Mouse (Mus musculus) neural tube, embryonic 14.5 days (tissue): ENCODE data around the gene Dock9. TPM values are rescaled to one million over a fixed set of nuclear protein-coding genes. Genes with fewer than 3 reads are reported as not detected.

Experiments
- ATAC-seq: fragments of 200-750 bp; cut with Nextera tagmentation; 2 replicates; pipeline ENCODE4 v1.8.0; 2017; ENCODE audit warnings: low read depth, mild to moderate bottlenecking, moderate TSS enrichment, moderate library complexity
- H3K27ac ChIP-seq: fragments of 300-500 bp; sonication (generic); 2 replicates; pipeline ENCODE4 v1.5.1; 2014; ENCODE audit warnings: low read depth, mild to moderate bottlenecking, control low read depth, low read length, moderate library complexity, mixed read lengths
- H3K27me3 ChIP-seq: fragments of 300-500 bp; sonication (generic); 2 replicates; pipeline ENCODE4 v1.6.1; 2014; ENCODE audit warnings: low read length; ENCODE audit not compliant: control insufficient read depth, insufficient read depth
- H3K36me3 ChIP-seq: fragments of 300-500 bp; sonication (generic); 2 replicates; pipeline ENCODE4 v1.6.1; 2014; ENCODE audit warnings: low read length, mixed read lengths; ENCODE audit not compliant: control insufficient read depth, insufficient read depth
- H3K4me1 ChIP-seq: fragments of 300-500 bp; sonication (generic); 2 replicates; pipeline ENCODE4 v1.6.1; 2014; ENCODE audit warnings: low read length; ENCODE audit not compliant: control insufficient read depth, insufficient read depth
- H3K4me2 ChIP-seq: fragments of 300-500 bp; sonication (generic); 2 replicates; pipeline ENCODE4 v1.6.1; 2014; ENCODE audit warnings: mild to moderate bottlenecking, low read depth, low read length, control low read depth
- H3K4me3 ChIP-seq: fragments of 300-500 bp; sonication (generic); 2 replicates; pipeline ENCODE4 v1.5.1; 2014; ENCODE audit warnings: low read depth, low read length, control low read depth, mixed read lengths
- H3K9ac ChIP-seq: fragments of 300-500 bp; sonication (generic); replicated peaks from 2 replicates; pipeline ENCODE4 v1.6.1; 2014; ENCODE audit warnings: low read depth, mild to moderate bottlenecking, control low read depth, low read length, mixed read lengths
- H3K9me3 ChIP-seq: fragments of 300-500 bp; sonication (generic); 2 replicates; pipeline ENCODE4 v1.6.1; 2016; ENCODE audit warnings: low read length; ENCODE audit not compliant: control insufficient read depth
- WGBS: fragments of 180-500 bp; shearing (Covaris S2); extraction: QIAGEN DNeasy Blood & Tissue Kit; methylation state at CpG from one replicate; pipeline ENCODE4 v1.1.7; 2014; 5-methylcytosine and 5-hydroxymethylcytosine counted together
- polyA plus RNA-seq: library from polyadenylated mRNA; unstranded; fragments of >200 nt; fragmentation: Nextera tagmentation; extraction: Ambion mirVana; gene quantifications from 2 replicates; pipeline ENCODE4 v1.2.1, GENCODE M21; 2014

Gene Dock9
- polyA plus RNA-seq, 1 experiment from 2014 or later: 13.2 TPM

DNA sequence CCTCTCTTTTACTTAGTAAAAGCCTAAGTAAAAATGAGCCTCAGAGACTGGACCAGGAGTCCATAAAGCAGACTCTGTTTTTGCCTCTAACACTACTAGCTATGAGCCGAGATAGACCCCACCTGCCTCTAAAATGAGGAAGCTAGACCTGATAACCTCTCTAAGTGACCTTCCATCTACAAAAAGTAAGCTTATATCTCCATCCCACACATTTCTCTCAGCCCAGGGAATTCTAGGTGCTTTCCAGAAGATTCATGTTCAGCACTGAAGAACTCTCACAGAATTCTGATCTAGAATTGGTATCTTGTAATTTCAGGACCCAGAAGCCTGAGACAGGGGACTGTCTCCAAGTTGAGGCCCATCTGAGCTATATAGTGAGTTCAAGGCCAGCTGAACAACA, 12.2 kb downstream of the Dock9 start:
- Histone ChIP-seq H3K27ac (no peak overlapping the region), H3K27me3 (no peaks in the 10 kb centered on the region), H3K9me3 (no peaks in the 10 kb centered on the region), H3K4me2 (no peak overlapping the region), H3K9ac (no peak overlapping the region), H3K4me1 (no peaks in the 10 kb centered on the region), H3K36me3 (no peaks in the 10 kb centered on the region), H3K4me3 (no peak overlapping the region)
- ATAC-seq: no peak
- WGBS: 91% methylated on average over 1 of the region's 1 CpGs

DNA sequence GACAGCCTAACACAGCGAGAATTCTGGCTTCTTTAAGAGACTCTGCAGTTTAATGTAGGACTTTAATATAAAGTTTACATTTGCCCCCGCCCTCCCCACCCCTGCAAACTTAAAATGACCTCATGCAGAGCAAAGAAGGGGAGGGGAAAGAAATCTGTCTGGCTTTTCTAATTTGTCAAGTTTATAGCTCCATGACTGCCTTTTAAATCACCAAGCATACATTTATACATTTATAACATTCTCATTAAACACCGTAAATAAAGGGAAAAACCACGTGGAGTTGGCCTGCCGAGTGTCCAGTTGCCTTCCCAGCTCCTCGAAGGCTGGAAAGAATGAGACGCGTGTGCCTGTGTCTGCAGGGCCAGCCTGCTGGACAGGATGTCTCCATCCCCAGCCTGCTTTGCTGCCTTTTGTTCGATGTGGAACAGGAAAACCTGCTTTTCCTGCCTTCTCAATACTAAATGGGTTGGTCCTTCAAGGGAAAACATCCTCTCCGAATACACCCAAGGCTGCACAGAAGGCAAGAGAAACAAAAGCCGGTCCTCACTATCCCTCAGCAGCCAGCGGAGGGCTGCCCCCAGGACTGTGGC, 16.6 kb downstream of the Dock9 start:
- Histone ChIP-seq H3K36me3 (no peaks in the 10 kb centered on the region), H3K4me3 (no peak overlapping the region), H3K9ac (no peak overlapping the region), H3K27me3 (no peaks in the 10 kb centered on the region), H3K27ac (no peak overlapping the region; the same call in 1 of the 2 replicates), H3K9me3 (no peaks in the 10 kb centered on the region), H3K4me2 (no peak overlapping the region), H3K4me1 (no peaks in the 10 kb centered on the region)
- ATAC-seq: no peak
- WGBS: 45% methylated on average over 12 of the region's 12 CpGs

DNA sequence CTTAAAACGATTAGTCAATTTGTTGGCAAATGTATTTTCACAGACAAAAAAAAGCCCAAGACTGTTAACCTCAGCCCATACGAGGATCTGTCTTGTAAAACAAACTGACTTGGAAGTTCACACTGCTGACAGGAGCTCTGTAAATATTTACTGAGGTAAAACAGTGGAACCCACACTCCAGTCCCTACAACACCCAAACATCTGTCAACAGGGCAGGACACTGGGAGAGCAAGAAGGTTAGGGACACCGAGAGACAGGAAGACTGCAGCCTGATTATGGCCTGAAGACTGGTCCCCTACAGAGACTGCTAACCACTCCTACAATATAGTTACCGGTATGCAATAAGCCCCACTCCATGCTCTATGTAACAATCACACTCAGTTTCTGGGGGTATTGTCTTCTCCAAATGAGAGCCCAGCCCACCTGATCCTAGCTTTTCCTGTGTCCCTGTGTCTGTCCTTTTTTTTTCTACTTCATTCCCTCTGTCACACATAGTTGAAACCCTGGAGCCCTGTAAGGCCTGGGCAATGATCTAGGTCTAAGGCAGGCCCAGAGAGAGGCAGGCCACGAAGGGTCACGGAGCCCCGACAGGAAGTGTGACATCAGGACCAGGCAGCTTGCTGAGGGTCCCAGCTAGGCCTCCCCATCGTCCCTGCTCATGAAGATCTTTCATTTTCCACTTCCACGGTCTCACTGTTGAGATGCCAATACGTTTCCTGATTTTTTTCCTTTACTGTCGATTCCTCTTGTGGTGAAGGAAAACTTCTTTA, 17.3 kb downstream of the Dock9 start:
- ATAC-seq: no peak
- H3K4me1 ChIP-seq: no peaks in the 10 kb centered on the region
- H3K9me3 ChIP-seq: no peaks in the 10 kb centered on the region
- no peaks in the 10 kb centered on the region for H3K36me3 ChIP-seq
- no peak overlapping the region for H3K4me2 ChIP-seq
- 68% methylated on average over 11 of the region's 11 CpGs for WGBS
- no peak overlapping the region for H3K9ac ChIP-seq
- H3K27me3 ChIP-seq: no peaks in the 10 kb centered on the region
- peak overlapping the region; percentile 28; the same call in 1 of the 2 replicates for H3K27ac ChIP-seq
- H3K4me3 ChIP-seq: no peak overlapping the region

DNA sequence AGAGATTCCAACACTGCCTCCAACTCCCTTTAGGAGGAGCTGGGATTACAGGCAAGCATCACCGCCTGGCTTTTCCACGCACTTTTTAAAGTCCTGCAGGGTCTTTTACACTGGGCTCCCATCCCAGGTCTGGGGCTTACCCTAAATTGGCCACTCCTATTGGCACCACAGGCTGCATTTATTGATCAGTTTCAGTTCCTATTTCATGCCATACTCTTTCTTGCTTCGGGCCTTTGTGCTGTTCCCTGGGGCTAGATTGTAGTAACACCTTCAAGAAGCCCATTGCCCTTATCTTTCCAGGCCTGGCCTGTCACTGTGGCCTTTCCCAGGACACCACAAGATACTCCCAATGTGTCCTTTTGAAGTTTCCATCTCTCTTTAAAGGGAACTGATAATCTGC, 18.0 kb downstream of the Dock9 start:
- WGBS: 84% methylated on average over 3 of the region's 3 CpGs
- Histone ChIP-seq H3K4me3 (no peak overlapping the region), H3K9ac (no peak overlapping the region), H3K4me2 (no peak overlapping the region), H3K4me1 (no peaks in the 10 kb centered on the region), H3K27me3 (no peaks in the 10 kb centered on the region), H3K9me3 (no peaks in the 10 kb centered on the region), H3K27ac (no peak overlapping the region), H3K36me3 (no peaks in the 10 kb centered on the region)
- no peak for ATAC-seq

DNA sequence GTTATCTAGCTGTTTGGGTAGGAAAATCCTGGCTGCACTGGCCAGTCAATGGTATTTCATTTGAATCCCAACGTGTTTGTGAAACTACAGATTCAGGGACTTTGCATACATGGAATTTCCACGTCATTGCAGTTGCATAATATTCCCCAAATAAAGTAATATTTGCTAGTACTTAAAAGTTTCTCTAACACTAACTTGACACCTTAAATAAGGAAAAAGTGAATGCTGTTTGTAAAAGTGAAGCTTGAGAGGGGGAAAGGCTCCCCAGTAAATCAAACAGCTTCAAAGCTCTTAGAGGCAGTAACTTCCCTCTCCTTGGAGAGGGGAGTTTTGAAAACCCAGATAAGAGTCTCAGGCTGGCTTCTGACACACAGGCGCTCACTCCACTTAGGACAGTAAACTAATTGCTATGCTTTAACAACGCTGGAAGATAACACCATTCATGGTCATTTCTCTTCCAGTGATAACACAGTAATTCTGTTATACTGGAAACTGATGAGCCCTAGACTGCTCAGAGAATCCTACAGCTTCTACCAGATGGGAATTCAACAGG, 20.3 kb downstream of the Dock9 start:
- H3K4me3 ChIP-seq: no peak overlapping the region
- H3K4me1 ChIP-seq: no peaks in the 10 kb centered on the region
- H3K9ac ChIP-seq: no peak overlapping the region
- WGBS: 84% methylated on average over 4 of the region's 4 CpGs
- H3K36me3 ChIP-seq: no peaks in the 10 kb centered on the region
- no peak overlapping the region for H3K27ac ChIP-seq
- no peak overlapping the region for H3K4me2 ChIP-seq
- no peaks in the 10 kb centered on the region for H3K9me3 ChIP-seq
- H3K27me3 ChIP-seq: no peaks in the 10 kb centered on the region
- ATAC-seq: no peak

DNA sequence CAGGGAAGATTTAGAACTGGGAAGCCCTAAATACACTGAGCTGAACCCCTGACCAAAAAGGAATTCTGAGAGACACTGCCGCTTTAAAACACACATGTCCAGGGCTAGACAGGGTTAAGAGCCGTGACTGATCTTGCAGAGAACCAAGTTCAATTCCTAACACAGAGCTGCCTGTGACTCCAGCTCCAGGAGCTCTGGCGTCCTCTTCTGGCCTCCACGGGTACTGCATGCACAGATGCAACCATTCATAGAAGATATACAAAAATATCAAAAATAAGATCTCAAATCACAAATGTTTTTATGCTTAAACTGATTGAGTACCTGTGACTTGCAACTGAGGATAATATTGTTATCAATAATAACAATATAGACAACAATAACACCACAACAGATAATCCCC, 20.9 kb downstream of the Dock9 start:
- Histone ChIP-seq H3K9ac (no peak overlapping the region), H3K4me3 (no peak overlapping the region), H3K4me2 (no peak overlapping the region), H3K27me3 (no peaks in the 10 kb centered on the region), H3K4me1 (no peaks in the 10 kb centered on the region), H3K27ac (no peak overlapping the region), H3K9me3 (no peaks in the 10 kb centered on the region), H3K36me3 (no peaks in the 10 kb centered on the region)
- whole genome bisulfite sequencing: 84% methylated on average over 4 of the region's 4 CpGs
- ATAC-seq: no peak

DNA sequence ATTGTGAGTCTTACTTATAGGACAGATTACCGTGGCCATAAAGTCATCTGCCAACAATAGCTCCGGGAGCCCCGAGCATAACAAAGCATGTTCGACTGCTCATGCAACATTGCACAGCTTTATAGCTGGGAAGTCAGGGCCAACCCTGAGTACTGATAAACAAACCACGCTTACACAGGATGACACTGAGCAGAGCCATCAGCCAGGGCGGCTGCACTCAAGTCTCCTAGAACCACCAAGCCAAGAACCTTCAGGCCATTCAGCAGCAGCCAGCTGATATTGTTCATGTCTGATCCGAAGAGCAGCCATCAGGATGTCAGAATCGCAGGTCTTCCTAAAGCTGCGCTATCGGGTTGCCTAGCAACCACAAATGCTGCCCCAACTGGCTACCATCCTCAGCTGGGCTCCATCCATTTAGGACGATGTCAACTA, 35.6 kb downstream of the Dock9 start:
- H3K27ac ChIP-seq: peak overlapping the region; percentile 23; the same call in 1 of the 2 replicates
- 14% methylated on average over 11 of the region's 11 CpGs for WGBS
- peaks cover 4% of the 10 kb centered on the region; the same call in 1 of the 2 replicates for H3K4me1 ChIP-seq
- no peaks in the 10 kb centered on the region for H3K27me3 ChIP-seq
- peak; percentile 84 for ATAC-seq
- H3K4me2 ChIP-seq: peak overlapping the region; percentile 12; the same call in 1 of the 2 replicates
- no peaks in the 10 kb centered on the region for H3K36me3 ChIP-seq
- no peak overlapping the region; the same call in 1 of the 2 replicates for H3K9ac ChIP-seq
- no peaks in the 10 kb centered on the region for H3K9me3 ChIP-seq
- H3K4me3 ChIP-seq: no peak overlapping the region

DNA sequence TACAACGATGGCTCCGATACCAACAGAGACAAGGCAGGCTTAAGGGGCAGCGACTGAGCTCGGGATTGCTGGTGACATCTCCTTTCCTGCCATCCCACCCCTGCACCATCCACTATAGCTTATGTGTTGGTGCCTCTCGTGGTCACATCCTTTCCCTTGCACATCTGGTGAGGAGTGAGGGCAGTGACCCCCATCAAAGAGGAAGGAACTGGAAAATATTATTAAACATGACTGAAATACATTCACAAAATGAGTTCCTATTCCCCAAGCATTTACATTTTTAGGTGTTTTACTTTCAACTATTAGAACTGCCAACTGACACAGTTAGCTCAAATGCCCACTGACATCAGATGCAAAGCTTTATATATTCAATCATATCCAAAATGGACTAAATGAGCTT, 37.2 kb downstream of the Dock9 start:
- ATAC-seq: no peak
- WGBS: 93% methylated on average over 5 of the region's 5 CpGs

DNA sequence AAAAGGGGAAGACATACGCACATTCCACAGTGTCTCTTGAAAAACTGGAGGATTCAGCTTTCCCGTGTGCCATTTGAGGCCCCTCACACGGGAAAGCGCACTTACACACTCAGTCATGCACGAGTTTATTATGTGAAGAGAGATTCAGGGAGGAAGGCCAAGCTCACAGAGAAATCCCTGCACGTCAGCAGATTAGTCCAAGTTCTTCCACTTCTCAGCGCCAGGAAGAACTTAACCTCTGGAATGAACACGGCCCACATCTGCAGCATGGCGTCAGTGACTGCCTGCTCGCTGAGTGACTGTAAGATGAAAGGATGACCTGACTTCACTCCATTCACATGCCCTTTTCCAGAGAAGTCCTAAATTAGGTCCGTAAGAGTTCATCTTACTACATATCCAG, 43.5 kb downstream of the Dock9 start:
- H3K9ac ChIP-seq: no peak overlapping the region
- no peak for ATAC-seq
- 65% methylated on average over 11 of the region's 11 CpGs for WGBS
- H3K27ac ChIP-seq: no peak overlapping the region
- H3K36me3 ChIP-seq: no peaks in the 10 kb centered on the region
- H3K27me3 ChIP-seq: no peaks in the 10 kb centered on the region
- no peak overlapping the region for H3K4me2 ChIP-seq
- peaks cover 1% of the 10 kb centered on the region; the same call in 1 of the 2 replicates for H3K4me1 ChIP-seq
- H3K4me3 ChIP-seq: no peak overlapping the region
- H3K9me3 ChIP-seq: no peaks in the 10 kb centered on the region

More for the DNA sequence above, 37.2 kb downstream of the Dock9 start:
- Histone ChIP-seq H3K36me3 (no peaks in the 10 kb centered on the region), H3K27ac (no peak overlapping the region), H3K9ac (no peak overlapping the region), H3K9me3 (no peaks in the 10 kb centered on the region), H3K4me3 (no peak overlapping the region), H3K4me2 (no peak overlapping the region), H3K4me1 (peaks cover 4% of the 10 kb centered on the region; the same call in 1 of the 2 replicates), H3K27me3 (no peaks in the 10 kb centered on the region)
